Mouse (Mus musculus) testis, postnatal 10 days (tissue): ENCODE data around the gene Adk.

ENCODE experiments used
- DNase-seq: peaks from one replicate; pipeline ENCODE4 v3.0.0; 2021; ENCODE audit warnings: low spot score

Adk gene

DNA sequence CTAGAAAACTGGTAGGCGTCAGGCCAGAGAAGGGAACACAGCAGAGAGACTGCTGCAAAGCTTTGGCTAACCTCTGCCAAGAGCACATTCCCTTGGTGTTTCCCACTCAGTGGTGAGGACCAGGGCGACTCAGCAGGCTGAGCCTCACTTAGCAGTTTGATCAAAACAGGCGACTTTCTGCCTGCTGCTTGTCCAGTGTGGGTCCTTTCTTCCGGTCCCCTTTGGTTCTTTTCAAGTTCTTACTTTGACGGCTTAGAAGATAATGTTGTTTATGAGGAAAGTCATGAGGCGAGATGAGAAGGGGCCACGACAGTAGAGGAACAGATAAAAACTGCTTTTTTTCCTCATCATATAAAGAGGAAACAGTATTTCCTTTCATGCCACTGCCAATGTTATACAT is 49.2 kb downstream of the Adk start:
- no peak for DNase-seq

DNA sequence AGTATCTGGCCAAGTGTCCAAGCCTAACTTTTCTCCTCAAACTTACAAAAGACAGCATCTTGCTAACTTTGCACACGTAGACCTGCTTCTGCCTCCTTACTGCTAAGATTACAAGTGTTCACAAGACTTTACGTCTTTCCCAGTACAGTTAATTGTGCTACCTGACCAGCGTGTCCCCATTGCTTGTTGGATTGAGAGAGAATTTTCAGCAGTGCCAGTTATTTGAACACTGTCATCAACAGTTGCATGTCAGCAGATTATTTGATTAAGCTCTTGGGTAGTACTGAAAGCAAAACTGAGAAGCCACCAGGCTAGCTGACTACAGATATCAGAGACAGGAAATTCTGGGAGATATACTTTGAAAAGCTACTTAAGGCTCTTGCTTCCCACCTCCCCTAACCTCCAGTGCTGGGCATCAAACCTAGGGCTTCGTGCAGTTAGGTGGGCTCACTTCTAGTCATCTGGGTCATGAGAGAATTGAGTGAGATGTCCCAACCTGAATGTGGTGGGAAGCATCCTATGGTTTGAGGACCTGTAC is 50.4 kb downstream of the Adk start:
- DNase-seq: no peak

GRCm38 (mm10) chr14:21105049-21105448 is 52.7 kb downstream of the Adk start:
- no peak for DNase-seq

DNA sequence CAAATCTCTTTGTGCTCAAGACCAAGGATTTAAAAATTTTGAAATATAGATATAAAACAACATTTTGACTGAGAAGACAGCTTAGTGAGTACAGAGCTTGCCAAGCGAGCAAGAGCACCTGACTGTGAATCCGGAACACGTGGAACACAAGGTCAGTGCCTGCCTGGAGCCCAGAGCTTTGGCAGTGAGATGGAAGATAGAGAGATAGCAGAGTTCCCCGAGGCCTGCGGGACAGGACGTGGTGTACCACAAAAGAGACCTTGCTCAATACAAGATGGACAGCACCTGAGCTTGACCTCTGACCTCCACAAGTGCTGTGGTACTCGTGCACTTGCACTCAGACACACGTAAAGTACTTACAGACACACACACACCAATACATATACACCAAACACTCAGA is 54.2 kb downstream of the Adk start:
- no peak for DNase-seq

DNA sequence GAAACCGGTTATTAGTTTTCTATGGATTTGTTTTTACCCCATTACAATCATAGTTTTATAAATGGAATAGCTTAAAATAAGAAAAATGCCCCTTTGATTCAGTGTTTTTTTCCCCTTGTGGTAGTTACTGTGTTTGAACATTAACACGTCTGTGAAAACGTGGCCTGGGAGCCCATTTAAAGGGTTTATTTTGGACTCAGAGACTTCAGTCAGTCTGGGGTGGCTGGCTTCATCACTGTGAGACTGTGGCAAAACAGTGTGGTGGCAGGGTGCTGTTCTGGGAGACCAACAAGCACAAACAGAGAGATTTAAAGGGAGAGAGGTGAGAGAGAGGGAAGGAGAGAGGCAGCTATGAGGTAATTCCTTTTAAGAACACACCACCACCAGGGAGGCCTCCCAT is 55.2 kb downstream of the Adk start:
- no peak for DNase-seq

GRCm38 (mm10) chr14:21110492-21110891 is 58.1 kb downstream of the Adk start:
- no peak for DNase-seq

DNA sequence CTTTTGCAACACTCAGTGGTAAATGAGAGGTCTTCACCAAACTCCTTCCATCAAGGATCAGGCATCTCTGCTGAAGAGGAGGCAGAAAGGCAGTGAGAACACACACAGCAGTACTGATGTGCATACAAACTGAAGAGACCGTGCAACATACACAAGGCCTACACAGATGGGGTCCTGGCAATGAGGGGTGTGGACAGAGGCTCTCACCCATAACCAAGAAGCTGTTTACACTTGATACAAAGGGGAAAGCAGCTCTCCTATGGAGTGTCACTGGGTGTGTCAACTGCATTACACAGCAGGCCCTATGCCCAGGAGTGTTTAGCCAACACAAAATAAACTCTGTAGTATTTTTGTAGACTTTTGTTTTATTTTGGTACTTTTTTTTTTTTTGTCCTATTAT is 59.1 kb downstream of the Adk start:
- no peak for DNase-seq

- no peak for DNase-seq
Observed at GRCm38 (mm10) chr14:21112174-21112573, 59.8 kb downstream of the Adk start.

DNA sequence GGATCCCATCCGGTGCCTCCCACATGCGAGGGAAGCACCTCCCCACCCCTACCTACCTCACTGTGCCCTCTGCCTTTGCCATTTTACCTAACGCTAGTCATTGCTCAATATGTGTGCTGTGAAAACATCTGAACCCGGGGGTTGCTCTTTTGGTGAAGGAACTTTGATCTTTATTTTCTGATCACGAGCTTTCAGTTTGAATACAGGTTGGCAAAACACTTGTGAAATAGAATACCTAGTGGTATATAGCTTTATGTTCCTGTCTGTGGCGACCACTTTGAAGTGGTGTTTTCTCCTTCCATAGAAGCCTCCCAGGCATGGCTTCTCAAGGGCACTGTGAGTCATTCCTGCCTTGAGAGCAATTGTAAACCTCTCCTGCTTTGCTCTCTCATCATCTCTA is 60.4 kb downstream of the Adk start:
- no peak for DNase-seq

GRCm38 (mm10) chr14:21114339-21114738 is 62.0 kb downstream of the Adk start:
- no peak for DNase-seq

GRCm38 (mm10) chr14:21115318-21115717 is 62.9 kb downstream of the Adk start:
- no peak for DNase-seq

- no peak for DNase-seq
Observed at GRCm38 (mm10) chr14:21115888-21116460, 63.6 kb downstream of the Adk start.

GRCm38 (mm10) chr14:21118095-21118494 is 65.7 kb downstream of the Adk start:
- no peak for DNase-seq

DNA sequence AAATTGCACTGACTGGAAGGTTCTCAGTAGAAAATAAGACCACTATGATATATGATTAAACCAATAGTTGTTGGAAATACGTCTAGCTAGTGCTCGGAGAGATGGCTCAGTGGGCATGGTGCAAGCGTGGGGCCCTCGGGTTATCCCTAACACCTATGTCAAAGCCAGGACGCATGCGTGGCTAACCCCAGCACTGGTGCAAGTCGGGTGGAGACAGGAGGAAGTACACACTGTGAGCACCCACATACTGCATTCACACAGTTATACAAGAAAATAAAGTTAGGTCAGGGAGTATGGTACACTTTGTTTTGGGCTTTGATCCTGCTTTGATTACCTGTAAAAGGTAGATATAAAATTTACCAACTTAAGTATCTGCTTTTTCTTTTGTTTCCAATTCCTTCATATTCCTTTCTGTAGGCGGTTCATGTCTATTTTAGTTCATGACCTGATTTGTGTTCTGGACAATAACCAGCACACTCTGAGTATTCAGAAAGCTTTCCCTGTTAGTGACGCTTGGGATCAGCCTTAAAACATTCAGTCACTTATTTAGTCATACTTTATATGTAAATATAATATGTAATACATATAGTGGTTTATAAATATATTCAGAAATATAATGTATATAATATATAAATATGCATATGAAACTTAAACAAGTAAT is 67.4 kb downstream of the Adk start:
- no peak for DNase-seq

- peak; percentile 70 for DNase-seq
Observed at GRCm38 (mm10) chr14:21120473-21120872, 68.1 kb downstream of the Adk start.

DNA sequence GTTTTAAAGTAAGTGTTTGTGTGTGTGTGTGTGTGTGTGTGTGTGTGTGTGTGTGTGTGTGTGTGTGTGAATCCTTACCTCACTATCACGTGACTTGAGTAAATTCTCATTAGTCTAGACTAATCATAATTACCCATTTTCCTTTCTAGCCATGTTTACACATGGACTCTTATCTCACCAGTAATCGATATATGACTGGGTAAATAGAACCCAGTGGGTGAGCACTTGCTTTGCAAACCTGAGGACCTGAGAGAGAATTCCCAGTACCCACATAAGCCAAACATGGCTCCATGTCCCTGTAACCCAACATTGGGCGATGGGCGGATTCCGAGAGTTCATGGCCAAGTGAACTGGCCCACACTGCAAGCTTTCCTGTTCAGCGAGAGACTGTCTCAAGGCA is 74.8 kb downstream of the Adk start:
- DNase-seq: no peak

- DNase-seq: peak; percentile 58
Observed at GRCm38 (mm10) chr14:21136906-21137305, 84.5 kb downstream of the Adk start.

DNA sequence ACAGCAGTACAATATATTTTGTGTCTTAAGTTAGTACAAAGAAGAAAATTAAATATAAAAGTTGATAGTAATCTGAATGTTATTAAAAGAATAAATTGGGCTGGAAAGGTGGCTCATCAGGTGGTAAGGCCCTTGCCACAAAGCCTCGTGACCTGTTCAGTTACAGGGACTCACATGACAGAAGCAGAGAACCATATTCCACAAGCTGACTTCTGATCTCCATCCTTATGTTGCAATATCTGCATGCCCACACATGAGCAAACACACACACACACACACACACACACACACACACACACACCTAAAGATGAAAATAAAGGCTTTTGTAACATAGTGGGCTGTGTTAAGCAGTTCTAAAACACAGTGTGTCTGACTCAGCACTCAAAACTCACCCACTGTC is 90.2 kb downstream of the Adk start:
- no peak for DNase-seq

- peak; percentile 53 for DNase-seq
Observed at GRCm38 (mm10) chr14:21143406-21144115, 91.2 kb downstream of the Adk start.

- DNase-seq: no peak
Observed at GRCm38 (mm10) chr14:21147171-21147570, 94.8 kb downstream of the Adk start.

DNA sequence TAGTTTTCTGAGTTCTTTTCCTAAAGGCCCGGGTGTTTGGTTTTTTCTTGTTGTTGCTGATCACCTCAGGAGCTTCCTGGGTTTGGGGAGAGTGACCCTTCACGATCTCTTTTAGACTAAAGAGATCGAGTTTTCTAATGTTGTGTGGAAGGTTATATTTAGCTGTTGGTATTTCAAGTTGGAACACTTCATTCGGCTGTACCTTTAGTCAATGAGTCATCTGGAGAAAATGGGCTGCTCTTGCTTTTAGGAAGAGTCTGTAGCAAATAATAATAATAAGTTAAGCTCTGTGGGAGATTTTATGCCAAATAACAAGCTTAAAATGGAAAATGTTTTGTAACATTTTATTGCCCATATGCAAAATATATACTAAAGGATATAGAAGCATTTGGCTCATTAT is 97.9 kb downstream of the Adk start:
- no peak for DNase-seq

DNA sequence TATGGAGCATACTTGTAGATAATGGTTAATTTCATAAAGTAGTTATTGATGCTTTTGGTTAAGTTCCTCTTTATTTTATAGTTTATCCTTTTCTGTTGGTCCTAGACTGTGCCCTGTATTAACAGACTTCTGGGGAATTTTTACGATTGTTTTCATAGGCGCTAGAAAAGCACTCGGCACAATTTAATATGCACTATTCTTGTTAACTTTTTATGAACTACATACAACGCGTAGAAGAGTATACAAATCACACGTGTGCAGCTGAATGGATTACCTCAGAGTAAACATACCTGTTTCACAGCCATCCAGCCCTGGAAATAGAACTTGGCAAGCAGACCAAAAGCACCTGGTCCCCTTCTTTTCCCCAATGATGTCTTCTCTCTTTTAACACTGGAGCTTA is 99.7 kb downstream of the Adk start:
- no peak for DNase-seq

- DNase-seq: no peak
Observed at GRCm38 (mm10) chr14:21165706-21166105, 113.3 kb downstream of the Adk start.
